Mouse (Mus musculus): ENCODE data around the gene Ypel2. TPM values are rescaled to one million over a fixed set of nuclear protein-coding genes. Genes with fewer than 3 reads are reported as not detected.

Gene Ypel2
- polyA plus RNA-seq, 2 experiments: 6.8 to 9.2 TPM

DNA sequence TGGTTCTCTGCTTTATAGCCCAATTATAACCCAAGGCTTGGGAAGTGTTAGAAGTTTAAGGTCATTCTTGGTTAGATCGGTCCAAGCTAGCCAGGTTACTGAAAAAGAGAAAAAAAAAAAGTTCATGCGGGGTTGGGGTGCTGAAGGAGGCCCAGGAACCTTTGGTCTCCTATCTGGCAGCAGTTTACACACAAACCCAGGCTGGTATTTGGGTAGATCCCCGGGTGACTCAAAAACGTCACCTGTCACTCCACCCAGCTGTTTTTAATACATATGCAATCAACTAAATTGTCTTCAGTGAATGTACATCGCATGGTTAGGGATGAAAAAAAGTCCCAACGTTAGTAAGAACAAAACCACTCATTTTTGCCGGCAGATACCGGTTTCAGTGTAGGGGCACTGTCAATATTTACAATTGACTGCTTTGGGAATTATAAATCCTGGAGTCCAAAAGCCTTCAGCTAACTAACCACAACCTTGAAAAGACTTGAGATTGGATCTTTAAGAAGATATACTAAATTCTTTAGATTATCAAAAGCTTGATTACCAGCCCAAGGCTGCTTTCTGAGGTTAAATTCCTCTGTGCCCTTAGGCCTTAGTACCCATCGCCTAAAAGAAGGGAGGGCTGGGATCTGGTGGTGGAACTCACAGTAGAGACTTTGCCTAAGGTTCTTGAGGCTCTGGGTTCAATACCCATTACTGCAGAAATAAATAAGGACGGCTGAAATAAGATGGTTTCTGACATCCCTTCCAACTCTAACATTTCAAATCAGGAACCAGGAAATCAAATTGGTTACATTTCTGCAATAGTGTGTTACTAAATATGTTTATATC, 1.5 kb upstream of the Ypel2 start:
- Histone ChIP-seq H3K4me1 (ENCODE audit: control insufficient read depth, insufficient read depth, low read length) (peaks cover 20% of the 10 kb centered on the region), H3K4me3 (replicated peaks; ENCODE audit: low read length) (no peak overlapping the region), H3K27ac (replicated peaks; ENCODE audit: low read depth, low read length) (no peak overlapping the region), H3K27me3 (ENCODE audit: control insufficient read depth, insufficient read depth, low read length) (no peaks in the 10 kb centered on the region), H3K36me3 (ENCODE audit: control insufficient read depth, insufficient read depth, low read length) (no peaks in the 10 kb centered on the region), H3K9me3 (ENCODE audit: control insufficient read depth, low read length) (no peaks in the 10 kb centered on the region), H3K4me2 (replicated peaks; ENCODE audit: low read depth, low read length, severe bottlenecking) (no peak overlapping the region), H3K9ac (ENCODE audit: low read depth, low read length, severe bottlenecking) (no peak overlapping the region)
- WGBS: 38% methylated on average over 10 of the region's 10 CpGs
- no peak for ATAC-seq (ENCODE audit: low FRiP score, low read depth)
- no peak for TF ChIP-seq POLR2A (IDR thresholded peaks at IDR 0.05; ENCODE audit: borderline replicate concordance, extremely low read depth, insufficient read depth, insufficient read length)
- no peak for DNase-seq (ENCODE audit: low spot score)

DNA sequence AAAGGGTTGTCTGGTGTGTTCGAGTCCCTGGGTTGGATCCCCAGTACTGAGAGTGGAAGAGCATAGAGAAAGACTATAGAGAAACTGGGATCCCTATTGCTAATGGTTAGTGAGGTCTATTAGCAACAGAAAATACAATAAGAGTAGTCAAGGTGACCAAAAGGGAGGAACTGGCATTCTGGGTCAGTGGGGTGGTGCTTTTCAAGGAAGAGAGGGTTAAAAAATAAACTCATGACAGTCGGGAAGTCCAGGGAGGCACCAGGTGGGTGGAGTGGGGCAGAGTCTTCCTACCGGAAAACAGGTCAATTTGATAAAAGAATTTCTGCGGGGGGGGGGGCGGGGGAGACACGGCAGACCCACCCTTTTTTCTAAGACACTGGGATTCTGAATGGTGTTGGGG, 823 bp upstream of the Ypel2 start:
- Histone ChIP-seq H3K36me3 (ENCODE audit: control insufficient read depth, insufficient read depth, low read length) (no peaks in the 10 kb centered on the region), H3K27me3 (ENCODE audit: control insufficient read depth, insufficient read depth, low read length) (no peaks in the 10 kb centered on the region), H3K4me1 (ENCODE audit: control insufficient read depth, insufficient read depth, low read length) (peaks cover 20% of the 10 kb centered on the region), H3K9me3 (ENCODE audit: control insufficient read depth, low read length) (no peaks in the 10 kb centered on the region), H3K4me2 (replicated peaks; ENCODE audit: low read depth, low read length, severe bottlenecking) (peak overlapping the region; percentile 83), H3K9ac (ENCODE audit: low read depth, low read length, severe bottlenecking) (peak overlapping the region; percentile 74; the same call in 1 of the 2 replicates), H3K27ac (replicated peaks; ENCODE audit: low read depth, low read length) (no peak overlapping the region), H3K4me3 (replicated peaks; ENCODE audit: low read length) (peak overlapping the region; percentile 89)
- no peak for DNase-seq (ENCODE audit: low spot score)
- ATAC-seq (ENCODE audit: low FRiP score, low read depth): no peak
- WGBS: 18% methylated on average over 5 of the region's 6 CpGs
- no peak for TF ChIP-seq POLR2A (IDR thresholded peaks at IDR 0.05; ENCODE audit: borderline replicate concordance, extremely low read depth, insufficient read depth, insufficient read length)

GRCm38 (mm10) chr11:86992461-86992988, 982 bp downstream of the Ypel2 start:
- peak overlapping the region; percentile 81; the same call in 1 of the 2 replicates for H3K27ac ChIP-seq (replicated peaks; ENCODE audit: low read depth, low read length)
- peak overlapping the region; percentile 83 for H3K4me2 ChIP-seq (replicated peaks; ENCODE audit: low read depth, low read length, severe bottlenecking)
- H3K27me3 ChIP-seq (ENCODE audit: control insufficient read depth, insufficient read depth, low read length): no peaks in the 10 kb centered on the region
- no peaks in the 10 kb centered on the region for H3K9me3 ChIP-seq (ENCODE audit: control insufficient read depth, low read length)
- H3K9ac ChIP-seq (ENCODE audit: low read depth, low read length, severe bottlenecking): peak overlapping the region; percentile 74
- H3K36me3 ChIP-seq (ENCODE audit: control insufficient read depth, insufficient read depth, low read length): no peaks in the 10 kb centered on the region
- under 1% methylated on average over 13 of the region's 13 CpGs for whole genome bisulfite sequencing
- ATAC-seq (ENCODE audit: low FRiP score, low read depth): no peak
- TF ChIP-seq POLR2A (IDR thresholded peaks at IDR 0.05; ENCODE audit: borderline replicate concordance, extremely low read depth, insufficient read depth, insufficient read length): no peak
- peaks cover 20% of the 10 kb centered on the region for H3K4me1 ChIP-seq (ENCODE audit: control insufficient read depth, insufficient read depth, low read length)
- H3K4me3 ChIP-seq (replicated peaks; ENCODE audit: low read length): peak overlapping the region; percentile 89
- DNase-seq (ENCODE audit: low spot score): no peak

GRCm38 (mm10) chr11:86991241-86991640, 2.3 kb downstream of the Ypel2 start:
- Histone ChIP-seq H3K4me1 (ENCODE audit: control insufficient read depth, insufficient read depth, low read length) (peaks cover 20% of the 10 kb centered on the region), H3K9ac (ENCODE audit: low read depth, low read length, severe bottlenecking) (0 out of 2 replicates have a peak overlapping the region, but pooled peaks have one; percentile 29), H3K4me3 (replicated peaks; ENCODE audit: low read length) (0 out of 2 replicates have a peak overlapping the region, but pooled peaks have one; percentile 89), H3K36me3 (ENCODE audit: control insufficient read depth, insufficient read depth, low read length) (no peaks in the 10 kb centered on the region), H3K27ac (replicated peaks; ENCODE audit: low read depth, low read length) (no peak overlapping the region), H3K27me3 (ENCODE audit: control insufficient read depth, insufficient read depth, low read length) (no peaks in the 10 kb centered on the region), H3K9me3 (ENCODE audit: control insufficient read depth, low read length) (no peaks in the 10 kb centered on the region), H3K4me2 (replicated peaks; ENCODE audit: low read depth, low read length, severe bottlenecking) (peak overlapping the region; percentile 83; the same call in 1 of the 2 replicates)
- WGBS: 83% methylated on average over 4 of the region's 4 CpGs
- ATAC-seq (ENCODE audit: low FRiP score, low read depth): no peak
- no peak for TF ChIP-seq POLR2A (IDR thresholded peaks at IDR 0.05; ENCODE audit: borderline replicate concordance, extremely low read depth, insufficient read depth, insufficient read length)
- DNase-seq (ENCODE audit: low spot score): no peak

DNA sequence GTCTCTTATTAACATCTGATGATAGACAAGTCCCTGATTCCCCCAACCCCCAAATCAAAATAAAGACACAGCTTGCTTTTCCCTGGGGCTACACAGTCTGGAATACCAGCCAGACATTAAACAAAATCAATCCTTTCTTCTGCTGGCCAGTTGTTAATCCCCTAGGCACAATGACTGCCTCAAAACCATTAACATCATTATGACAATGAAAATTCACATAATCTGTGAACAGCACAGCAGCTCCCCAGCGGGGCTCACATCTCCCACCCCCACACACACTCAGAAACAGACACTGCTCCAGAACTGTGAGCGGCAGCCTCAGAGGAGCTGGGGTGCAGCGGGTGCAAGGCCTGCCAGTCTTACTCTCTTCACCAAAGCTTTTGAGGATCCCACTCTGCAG, 3.2 kb downstream of the Ypel2 start:
- H3K4me2 ChIP-seq (replicated peaks; ENCODE audit: low read depth, low read length, severe bottlenecking): peak overlapping the region; percentile 3; the same call in 1 of the 2 replicates
- H3K4me3 ChIP-seq (replicated peaks; ENCODE audit: low read length): no peak overlapping the region
- no peaks in the 10 kb centered on the region for H3K36me3 ChIP-seq (ENCODE audit: control insufficient read depth, insufficient read depth, low read length)
- H3K27me3 ChIP-seq (ENCODE audit: control insufficient read depth, insufficient read depth, low read length): no peaks in the 10 kb centered on the region
- no peaks in the 10 kb centered on the region for H3K9me3 ChIP-seq (ENCODE audit: control insufficient read depth, low read length)
- TF ChIP-seq POLR2A (IDR thresholded peaks at IDR 0.05; ENCODE audit: borderline replicate concordance, extremely low read depth, insufficient read depth, insufficient read length): no peak
- H3K4me1 ChIP-seq (ENCODE audit: control insufficient read depth, insufficient read depth, low read length): peaks cover 21% of the 10 kb centered on the region
- 61% methylated on average over 3 of the region's 3 CpGs for WGBS
- no peak for ATAC-seq (ENCODE audit: low FRiP score, low read depth)
- no peak for DNase-seq (ENCODE audit: low spot score)
- no peak overlapping the region for H3K9ac ChIP-seq (ENCODE audit: low read depth, low read length, severe bottlenecking)
- H3K27ac ChIP-seq (replicated peaks; ENCODE audit: low read depth, low read length): no peak overlapping the region

All from limb, embryonic 14.5 days (tissue).